Mouse (Mus musculus) lung, postnatal 0 days (tissue): ENCODE results near the gene Fut8.

Experiments
- CTCF ChIP-seq: IDR thresholded peaks from 2 replicates; pipeline ENCODE4 v1.5.1; 2016; ENCODE audit warnings: antibody characterized with exemption, mild to moderate bottlenecking
- EP300 ChIP-seq: IDR thresholded peaks from 2 replicates; pipeline ENCODE4 v1.6.1; 2016; ENCODE audit warnings: antibody characterized with exemption, mild to moderate bottlenecking, control low read depth

DNA sequence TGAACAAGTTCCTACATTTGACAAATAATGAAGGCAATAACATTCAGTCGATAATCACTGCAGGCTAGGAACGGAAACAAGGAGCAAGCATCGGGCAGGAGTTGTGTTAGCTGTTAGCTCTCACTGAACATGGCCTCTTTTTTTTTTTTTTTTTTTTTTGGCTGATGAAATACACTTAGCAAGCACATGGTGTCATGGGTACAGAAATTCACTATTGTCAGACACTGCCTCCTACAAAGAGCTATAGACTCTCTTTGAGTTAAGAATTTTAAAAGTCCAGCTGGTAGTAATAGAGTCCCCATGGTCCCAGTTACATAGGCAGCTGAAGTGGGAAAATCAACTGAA, 23.4 kb upstream of the Fut8 start:
- TF ChIP-seq CTCF = no peak
- no peak for TF ChIP-seq EP300
